ENCODE assay signal across 9 mouse cellular contexts in the genomic region with DNA sequence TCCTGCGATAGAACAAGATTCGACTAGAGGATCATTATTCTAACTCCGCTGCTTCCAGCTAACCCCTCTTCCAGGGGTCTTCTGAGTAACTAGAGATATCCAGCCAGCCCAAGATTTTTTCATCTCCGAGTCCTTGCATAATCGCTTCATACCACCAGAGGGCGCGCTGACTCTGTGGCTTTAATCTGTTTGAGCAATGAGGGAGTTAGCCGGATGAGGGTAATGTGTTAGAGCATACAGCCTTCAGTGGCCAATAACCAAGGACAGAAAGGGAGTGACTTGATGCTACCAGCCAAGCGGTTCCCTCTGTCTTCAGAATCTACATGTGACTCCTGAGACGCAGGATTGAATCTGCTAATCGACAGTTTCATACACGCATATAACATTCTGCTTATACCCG. TPM values are rescaled to one million over a fixed set of nuclear protein-coding genes. Genes with fewer than 3 reads are reported as not detected.
DNase-seq lines count a peak whose midpoint lies in the region; ATAC-seq and TF ChIP-seq lines count a peak whose summit lies in the region.
"Had no signal": no experiment of that assay in that cellular context is flagged by ENCODE, and none has a peak within 500 bp of the region (broad histone marks: within the 10 kb centered on the region; RNA-seq: fewer than 3 reads in every experiment).

No protein-coding gene starts in this region.

- H3K36me3 ChIP-seq in MEL (ENCODE audit: control insufficient read depth in 1 of 2, insufficient read depth in 2 of 2, low read length in 2 of 2), result peaks cover 0 to 5% of the 10 kb centered on the region in 2 experiments; a peak in 2 of 4 replicates
- no peaks in the 10 kb centered on the region for H3K36me3 ChIP-seq in forebrain, embryonic 13.5 days (ENCODE audit: poor library complexity, severe bottlenecking)
- H3K36me3 ChIP-seq: limb, embryonic 15.5 days had no signal

- DNase-seq in MEL (ENCODE audit: low read depth, low spot score), result peak; percentile 92
- DNase-seq in c-Kit-positive CD71-positive TER-119-positive erythroid progenitor cells, embryonic 14.5 days (ENCODE audit: low spot score), result peak; percentile 83
- DNase-seq in layer of hippocampus, adult 9-11 months, result peak; percentile 52
- DNase-seq in retina, postnatal 7 days (ENCODE audit: low read depth, low spot score), result peak; percentile 83
- peak; percentile 86 for DNase-seq in urinary bladder, postnatal 25 days (ENCODE audit: low spot score)

- ATAC-seq in forebrain, embryonic 13.5 days, result peak; percentile 69
- ATAC-seq in hematopoietic stem cell, adult 5-6 weeks (replicated peaks in 1 of 2; ENCODE audit: insufficient read depth in 1 of 2, low FRiP score in 2 of 2, low TSS enrichment in 1 of 2, low read depth in 1 of 2, poor library complexity in 2 of 2, severe bottlenecking in 2 of 2), result peak; percentile 67 to 81
- ATAC-seq in megakaryocyte, adult 5-6 weeks (ENCODE audit: poor library complexity, severe bottlenecking), result peak; percentile 77

- peak; percentile 91 to 99 (median 91) for TF ChIP-seq CTCF in MEL (IDR thresholded peaks at IDR 0.05 in 2 of 3, conservative IDR thresholded peaks at IDR 0.05 in 1 of 3; ENCODE audit: control insufficient read depth in 1 of 3, insufficient read depth in 1 of 3, low read depth in 2 of 3, low read length in 3 of 3, poor library complexity in 1 of 3, severe bottlenecking in 1 of 3)

- TF ChIP-seq EP300 in MEL (IDR thresholded peaks at IDR 0.05; ENCODE audit: low read depth in 1 of 2, low read length in 2 of 2), result 0 out of 4 replicates have a peak, but pooled peaks of 1 of the 2 experiments have one; percentile 18

- H3K4me1 ChIP-seq in MEL (ENCODE audit: control insufficient read depth in 1 of 2, insufficient read depth in 2 of 2, low read length in 2 of 2), result peaks cover 0 to 12% of the 10 kb centered on the region in 2 experiments; a peak in 3 of 4 replicates
- peaks cover 29% of the 10 kb centered on the region for H3K4me1 ChIP-seq in forebrain, embryonic 13.5 days

- WGBS in forebrain, embryonic 13.5 days, result 17% methylated on average over 13 of the region's 13 CpGs

- H3K9me3 ChIP-seq in MEL (replicated peaks; ENCODE audit: insufficient read depth, low read length), result no peaks in the 10 kb centered on the region
- H3K9me3 ChIP-seq in forebrain, embryonic 13.5 days (replicated peaks), result no peaks in the 10 kb centered on the region
- H3K9me3 ChIP-seq: limb, embryonic 15.5 days had no signal

- H3K27me3 ChIP-seq in MEL (ENCODE audit: control insufficient read depth in 1 of 2, insufficient read depth in 2 of 2, low read length in 2 of 2), result peaks cover 0 to 7% of the 10 kb centered on the region in 2 experiments; a peak in 2 of 4 replicates
- H3K27me3 ChIP-seq in forebrain, embryonic 13.5 days, result peaks cover 45% of the 10 kb centered on the region

- TF ChIP-seq POLR2A in MEL (IDR thresholded peaks at IDR 0.05; ENCODE audit: control insufficient read depth in 1 of 2, insufficient read depth in 1 of 2, low read depth in 1 of 2, low read length in 2 of 2, poor library complexity in 1 of 2), result no peak

- peak overlapping the region; percentile 5 to 6; a peak in 1 of 4 replicates for H3K4me3 ChIP-seq in MEL (ENCODE audit: control insufficient read depth in 1 of 2, insufficient read depth in 1 of 2, low read depth in 2 of 2, low read length in 2 of 2)
- no peak overlapping the region for H3K4me3 ChIP-seq in forebrain, embryonic 13.5 days
- H3K4me3 ChIP-seq: limb, embryonic 15.5 days had no signal

- TF ChIP-seq RAD21 in MEL (IDR thresholded peaks at IDR 0.05; ENCODE audit: low read depth, low read length), result no peak; the same call in none of the 2 replicates

- H3K4me2 ChIP-seq in forebrain, embryonic 13.5 days, result no peak overlapping the region
- H3K4me2 ChIP-seq: limb, embryonic 15.5 days had no signal

- H3K9ac ChIP-seq in MEL (ENCODE audit: control insufficient read depth, low read depth, low read length, poor library complexity, severe bottlenecking), result 0 out of 2 replicates have a peak overlapping the region, but pooled peaks have one; percentile 2
- no peak overlapping the region for H3K9ac ChIP-seq in forebrain, embryonic 13.5 days
- H3K9ac ChIP-seq: limb, embryonic 15.5 days had no signal

- no peak overlapping the region for H3K27ac ChIP-seq in MEL (ENCODE audit: control insufficient read depth, low read depth, low read length)
- H3K27ac ChIP-seq in forebrain, embryonic 13.5 days, result no peak overlapping the region
- H3K27ac ChIP-seq: limb, embryonic 15.5 days had no signal

- H3K79me2 ChIP-seq in MEL (ENCODE audit: control insufficient read depth, insufficient read depth, low read length, poor library complexity), result no peaks in the 10 kb centered on the region

TF ChIP-seq in MEL, 35 proteins besides CTCF, POLR2A, EP300 and RAD21:
- no peak for TF ChIP-seq KAT2A (conservative IDR thresholded peaks at IDR 0.05; ENCODE audit: low read depth, low read length)
- 0 out of 2 replicates have a peak, but pooled peaks have one; percentile 14 for TF ChIP-seq GATA1 (IDR thresholded peaks at IDR 0.05; ENCODE audit: low read depth, low read length)
- TF ChIP-seq TBP (IDR thresholded peaks at IDR 0.05; ENCODE audit: low read depth, low read length), result 0 out of 2 replicates have a peak, but pooled peaks have one; percentile 21
- no peak for TF ChIP-seq NRF1 (IDR thresholded peaks at IDR 0.05; ENCODE audit: insufficient read depth, low read depth, low read length, poor library complexity, severe bottlenecking)
- 0 out of 2 replicates have a peak, but pooled peaks have one; percentile 50 for TF ChIP-seq JUND (IDR thresholded peaks at IDR 0.05; ENCODE audit: low read depth, low read length)
- 0 out of 2 replicates have a peak, but pooled peaks have one; percentile 40 for TF ChIP-seq MAX (IDR thresholded peaks at IDR 0.05; ENCODE audit: low read length)
- no peak for TF ChIP-seq E2F4 (IDR thresholded peaks at IDR 0.05; ENCODE audit: borderline replicate concordance, low read depth, low read length)
- TF ChIP-seq NELFE (IDR thresholded peaks at IDR 0.05; ENCODE audit: low read depth, low read length), result 0 out of 2 replicates have a peak, but pooled peaks have one; percentile 8
- no peak for TF ChIP-seq TAL1 (IDR thresholded peaks at IDR 0.05; ENCODE audit: low read length)
- TF ChIP-seq ZNF384 (IDR thresholded peaks at IDR 0.05; ENCODE audit: low read depth, low read length), result peak; percentile 73
- TF ChIP-seq MAZ (IDR thresholded peaks at IDR 0.05; ENCODE audit: low read depth, low read length), result no peak; the same call in 1 of the 2 replicates
- peak; percentile 98 for TF ChIP-seq SMC3 (IDR thresholded peaks at IDR 0.05; ENCODE audit: low read depth, low read length)
- no peak for TF ChIP-seq ZKSCAN1 (IDR thresholded peaks at IDR 0.05; ENCODE audit: low read depth, low read length)
- peak; percentile 76 for TF ChIP-seq SIN3A (IDR thresholded peaks at IDR 0.05; ENCODE audit: low read length)
- 0 out of 2 replicates have a peak, but pooled peaks have one; percentile 34 for TF ChIP-seq GABPA (IDR thresholded peaks at IDR 0.05; ENCODE audit: low read depth, low read length)
- TF ChIP-seq HCFC1 (IDR thresholded peaks at IDR 0.05; ENCODE audit: low read depth, low read length), result peak; percentile 50; the same call in 1 of the 2 replicates
- 0 out of 2 replicates have a peak, but pooled peaks have one; percentile 42 for TF ChIP-seq RCOR1 (IDR thresholded peaks at IDR 0.05; ENCODE audit: low read depth, low read length)
- TF ChIP-seq MYC (IDR thresholded peaks at IDR 0.05; ENCODE audit: low read depth, low read length), result peak; percentile 78
- TF ChIP-seq ELF1 (IDR thresholded peaks at IDR 0.05; ENCODE audit: low read depth, low read length), result peak; percentile 44; the same call in 1 of the 2 replicates
- TF ChIP-seq MXI1 (IDR thresholded peaks at IDR 0.05; ENCODE audit: low read depth, low read length), result peak; percentile 53; the same call in 1 of the 2 replicates
- peak; percentile 11; the same call in 1 of the 2 replicates for TF ChIP-seq TCF12 (IDR thresholded peaks at IDR 0.05; ENCODE audit: low read depth, low read length)
- peak; percentile 97 for TF ChIP-seq ZC3H11A (IDR thresholded peaks at IDR 0.05; ENCODE audit: low read depth, low read length)

RNA-seq across cellular contexts. Expression of a gene that starts 4.0 kb away (rescaled TPM):
- total RNA-seq in MEL (2012; rRNA removed), result 1.3 and 2.3 TPM in 2 replicates
- 1 to 10 TPM in 1 of 2 experiments, not detected in 1; 4.5 TPM for polyA plus RNA-seq in MEL (2012; ENCODE audit: insufficient read depth in 1 of 2, insufficient read length in 2 of 2, low read depth in 1 of 2, low replicate concordance in 2 of 2, missing spikeins in 1 of 2)
- polyA plus RNA-seq in forebrain, embryonic 13.5 days (2015; fragmentation: Nextera tagmentation; extraction: Ambion mirVana), result 0.16 and 0.23 TPM in 2 replicates
- not detected in 2 replicates for total RNA-seq in hematopoietic stem cell, adult 5-6 weeks (2017)
- total RNA-seq in megakaryocyte, adult 5-6 weeks (2015), result not detected in 2 replicates
- total RNA-seq in megakaryocyte, adult 5-6 weeks (2017), result not detected in 2 replicates

RNA-seq across cellular contexts. Expression of a gene that starts 9.4 kb away (rescaled TPM):
- total RNA-seq in MEL (2012; rRNA removed), result 4.0 and 6.2 TPM in 2 replicates
- 1 to 10 TPM in 1 of 2 experiments, not detected in 1; 9.4 TPM for polyA plus RNA-seq in MEL (2012; ENCODE audit: insufficient read depth in 1 of 2, insufficient read length in 2 of 2, low read depth in 1 of 2, low replicate concordance in 2 of 2, missing spikeins in 1 of 2)
- 12.9 and 14.3 TPM in 2 replicates for polyA plus RNA-seq in forebrain, embryonic 13.5 days (2015; fragmentation: Nextera tagmentation; extraction: Ambion mirVana)
- 7.9 and 16.3 TPM in 2 replicates for total RNA-seq in hematopoietic stem cell, adult 5-6 weeks (2017)
- 13.8 and 15.8 TPM in 2 replicates for total RNA-seq in megakaryocyte, adult 5-6 weeks (2015)
- 12.9 and 15.8 TPM in 2 replicates for total RNA-seq in megakaryocyte, adult 5-6 weeks (2017)

RNA-seq across cellular contexts. Expression of a gene that starts 27.9 kb away (rescaled TPM):
- total RNA-seq in MEL (2012; rRNA removed), result 26.2 and 34.4 TPM in 2 replicates
- polyA plus RNA-seq in MEL (2012; ENCODE audit: insufficient read depth in 1 of 2, insufficient read length in 2 of 2, low read depth in 1 of 2, low replicate concordance in 2 of 2, missing spikeins in 1 of 2), result 10 to 100 TPM in 1 of 2 experiments, not detected in 1; 48.2 TPM
- polyA plus RNA-seq in forebrain, embryonic 13.5 days (2015; fragmentation: Nextera tagmentation; extraction: Ambion mirVana), result 77.2 and 77.9 TPM in 2 replicates
- total RNA-seq in hematopoietic stem cell, adult 5-6 weeks (2017), result 21.6 and 23.8 TPM in 2 replicates
- total RNA-seq in megakaryocyte, adult 5-6 weeks (2015), result 9.7 and 10.3 TPM in 2 replicates
- 7.6 and 9.4 TPM in 2 replicates for total RNA-seq in megakaryocyte, adult 5-6 weeks (2017)
